Mouse (Mus musculus) spleen, adult 2 months (tissue): ENCODE data around the gene Bpifa5.

Experiments
- CTCF ChIP-seq: fragments of 200-500 bp; IDR thresholded peaks from 2 replicates; pipeline ENCODE4 v1.5.1; 2011; ENCODE audit warnings: mild to moderate bottlenecking, inconsistent platforms; ENCODE audit not compliant: insufficient read depth, insufficient read length, insufficient replicate concordance; ENCODE audit errors: extremely low read depth
- POLR2A ChIP-seq: fragments of 200-500 bp; IDR thresholded peaks from 2 replicates; pipeline ENCODE4 v1.6.1; 2011; ENCODE audit warnings: low read depth, low read length, inconsistent platforms

- TF ChIP-seq CTCF (no peak), POLR2A (no peak)
These were observed 34.6 kb downstream of the Bpifa5 start for GRCm38 (mm10) chr2:154197036-154197435.
